Mouse (Mus musculus): ENCODE results near the gene Trp53bp2. TPM values are rescaled to one million over a fixed set of nuclear protein-coding genes. Genes with fewer than 3 reads are reported as not detected.

Gene Trp53bp2
- polyA plus RNA-seq, 1 experiment from 2014 or later = 5.3 TPM

- no peak overlapping the region for H3K4me3 ChIP-seq
- no peak overlapping the region for H3K27ac ChIP-seq
- no peaks in the 10 kb centered on the region for H3K27me3 ChIP-seq (replicated peaks)
- H3K4me2 ChIP-seq = no peak overlapping the region
- peaks cover 6% of the 10 kb centered on the region for H3K36me3 ChIP-seq
- peaks cover 43% of the 10 kb centered on the region for H3K4me1 ChIP-seq
- H3K9me3 ChIP-seq (replicated peaks) = no peaks in the 10 kb centered on the region
- H3K9ac ChIP-seq = no peak overlapping the region
- no peak for ATAC-seq
- 64% methylated on average over 17 of the region's 17 CpGs for WGBS (ENCODE audit: insufficient replicate concordance)
Measured at GRCm38 (mm10) chr1:182494285-182495145, 85.5 kb downstream of the Trp53bp2 start.

GRCm38 (mm10) chr1:182496685-182497084 is 87.7 kb downstream of the Trp53bp2 start:
- no peak overlapping the region for H3K9ac ChIP-seq
- no peaks in the 10 kb centered on the region for H3K27me3 ChIP-seq (replicated peaks)
- H3K27ac ChIP-seq = no peak overlapping the region
- 58% methylated on average over 6 of the region's 6 CpGs for WGBS (ENCODE audit: insufficient replicate concordance)
- H3K9me3 ChIP-seq (replicated peaks) = no peaks in the 10 kb centered on the region
- H3K36me3 ChIP-seq = peaks cover 5% of the 10 kb centered on the region
- H3K4me3 ChIP-seq = no peak overlapping the region
- peaks cover 48% of the 10 kb centered on the region for H3K4me1 ChIP-seq
- ATAC-seq = no peak
- no peak overlapping the region for H3K4me2 ChIP-seq

- Histone ChIP-seq H3K9me3 (replicated peaks) (no peaks in the 10 kb centered on the region), H3K4me1 (peaks cover 55% of the 10 kb centered on the region), H3K27ac (no peak overlapping the region), H3K4me3 (no peak overlapping the region), H3K36me3 (no peaks in the 10 kb centered on the region; the same call in 1 of the 2 replicates), H3K4me2 (no peak overlapping the region), H3K27me3 (replicated peaks) (no peaks in the 10 kb centered on the region), H3K9ac (no peak overlapping the region)
- no peak for ATAC-seq
- 41% methylated on average over 4 of the region's 4 CpGs for WGBS (ENCODE audit: insufficient replicate concordance)
Measured at GRCm38 (mm10) chr1:182497736-182498135, 88.8 kb downstream of the Trp53bp2 start.

GRCm38 (mm10) chr1:182499443-182500089 is 90.6 kb downstream of the Trp53bp2 start:
- Histone ChIP-seq H3K36me3 (no peaks in the 10 kb centered on the region; the same call in 1 of the 2 replicates), H3K4me1 (peaks cover 71% of the 10 kb centered on the region), H3K4me3 (no peak overlapping the region), H3K9ac (no peak overlapping the region), H3K9me3 (replicated peaks) (no peaks in the 10 kb centered on the region), H3K4me2 (no peak overlapping the region), H3K27me3 (replicated peaks) (no peaks in the 10 kb centered on the region), H3K27ac (no peak overlapping the region)
- WGBS (ENCODE audit: insufficient replicate concordance) = 53% methylated on average over 9 of the region's 9 CpGs
- ATAC-seq = no peak

GRCm38 (mm10) chr1:182500224-182500623 is 91.3 kb downstream of the Trp53bp2 start:
- Histone ChIP-seq H3K27me3 (replicated peaks) (no peaks in the 10 kb centered on the region), H3K9me3 (replicated peaks) (no peaks in the 10 kb centered on the region), H3K4me1 (peaks cover 71% of the 10 kb centered on the region), H3K36me3 (no peaks in the 10 kb centered on the region; the same call in 1 of the 2 replicates), H3K4me2 (no peak overlapping the region), H3K4me3 (no peak overlapping the region), H3K9ac (no peak overlapping the region), H3K27ac (no peak overlapping the region)
- no peak for ATAC-seq
- WGBS (ENCODE audit: insufficient replicate concordance) = 68% methylated on average over 4 of the region's 4 CpGs

GRCm38 (mm10) chr1:182500843-182501242 is 91.9 kb downstream of the Trp53bp2 start:
- no peak overlapping the region for H3K4me3 ChIP-seq
- no peaks in the 10 kb centered on the region for H3K27me3 ChIP-seq (replicated peaks)
- H3K27ac ChIP-seq = no peak overlapping the region
- no peak overlapping the region for H3K4me2 ChIP-seq
- H3K36me3 ChIP-seq = no peaks in the 10 kb centered on the region; the same call in 1 of the 2 replicates
- ATAC-seq = no peak
- no peak overlapping the region for H3K9ac ChIP-seq
- 60% methylated on average over 4 of the region's 4 CpGs for WGBS (ENCODE audit: insufficient replicate concordance)
- H3K9me3 ChIP-seq (replicated peaks) = no peaks in the 10 kb centered on the region
- H3K4me1 ChIP-seq = peaks cover 76% of the 10 kb centered on the region

- H3K9ac ChIP-seq = no peak overlapping the region
- no peak for ATAC-seq
- no peak overlapping the region for H3K4me3 ChIP-seq
- H3K27me3 ChIP-seq (replicated peaks) = no peaks in the 10 kb centered on the region
- no peaks in the 10 kb centered on the region; the same call in 1 of the 2 replicates for H3K36me3 ChIP-seq
- WGBS (ENCODE audit: insufficient replicate concordance) = 78% methylated on average over 7 of the region's 7 CpGs
- no peaks in the 10 kb centered on the region for H3K9me3 ChIP-seq (replicated peaks)
- H3K4me2 ChIP-seq = no peak overlapping the region
- peaks cover 83% of the 10 kb centered on the region for H3K4me1 ChIP-seq
- no peak overlapping the region for H3K27ac ChIP-seq
Measured at GRCm38 (mm10) chr1:182501815-182502405, 92.9 kb downstream of the Trp53bp2 start.

- Histone ChIP-seq H3K4me3 (no peak overlapping the region), H3K36me3 (no peaks in the 10 kb centered on the region; the same call in 1 of the 2 replicates), H3K27ac (no peak overlapping the region), H3K9me3 (replicated peaks) (no peaks in the 10 kb centered on the region), H3K27me3 (replicated peaks) (no peaks in the 10 kb centered on the region), H3K9ac (no peak overlapping the region), H3K4me1 (peaks cover 77% of the 10 kb centered on the region), H3K4me2 (no peak overlapping the region)
- 46% methylated on average over 7 of the region's 7 CpGs for WGBS (ENCODE audit: insufficient replicate concordance)
- no peak for ATAC-seq
Measured at GRCm38 (mm10) chr1:182502491-182503050, 93.6 kb downstream of the Trp53bp2 start.

- Histone ChIP-seq H3K4me3 (no peak overlapping the region), H3K9ac (no peak overlapping the region), H3K36me3 (no peaks in the 10 kb centered on the region; the same call in 1 of the 2 replicates), H3K9me3 (replicated peaks) (no peaks in the 10 kb centered on the region), H3K4me2 (no peak overlapping the region), H3K4me1 (peaks cover 72% of the 10 kb centered on the region), H3K27me3 (replicated peaks) (no peaks in the 10 kb centered on the region), H3K27ac (peak overlapping the region; percentile 38; the same call in 1 of the 2 replicates)
- ATAC-seq = no peak
- 59% methylated on average over 13 of the region's 13 CpGs for WGBS (ENCODE audit: insufficient replicate concordance)
Measured at GRCm38 (mm10) chr1:182503206-182503900, 94.4 kb downstream of the Trp53bp2 start.

GRCm38 (mm10) chr1:182504223-182504622 is 95.3 kb downstream of the Trp53bp2 start:
- Histone ChIP-seq H3K4me3 (no peak overlapping the region), H3K4me1 (peaks cover 65% of the 10 kb centered on the region), H3K27ac (peak overlapping the region; percentile 59), H3K9ac (no peak overlapping the region), H3K36me3 (no peaks in the 10 kb centered on the region; the same call in 1 of the 2 replicates), H3K4me2 (peak overlapping the region; percentile 31; the same call in 1 of the 2 replicates), H3K27me3 (replicated peaks) (no peaks in the 10 kb centered on the region), H3K9me3 (replicated peaks) (no peaks in the 10 kb centered on the region)
- WGBS (ENCODE audit: insufficient replicate concordance) = 6% methylated on average over 4 of the region's 4 CpGs
- peak; percentile 70 for ATAC-seq

GRCm38 (mm10) chr1:182505291-182505690 is 96.3 kb downstream of the Trp53bp2 start:
- Histone ChIP-seq H3K27ac (no peak overlapping the region), H3K4me2 (no peak overlapping the region), H3K9ac (no peak overlapping the region), H3K36me3 (peaks cover 2% of the 10 kb centered on the region; the same call in 1 of the 2 replicates), H3K4me1 (peaks cover 55% of the 10 kb centered on the region), H3K4me3 (no peak overlapping the region), H3K9me3 (replicated peaks) (no peaks in the 10 kb centered on the region), H3K27me3 (replicated peaks) (no peaks in the 10 kb centered on the region)
- WGBS (ENCODE audit: insufficient replicate concordance) = 68% methylated on average over 3 of the region's 3 CpGs
- no peak for ATAC-seq
